13 mouse cellular contexts compared by ENCODE assay signal in the genomic region with DNA sequence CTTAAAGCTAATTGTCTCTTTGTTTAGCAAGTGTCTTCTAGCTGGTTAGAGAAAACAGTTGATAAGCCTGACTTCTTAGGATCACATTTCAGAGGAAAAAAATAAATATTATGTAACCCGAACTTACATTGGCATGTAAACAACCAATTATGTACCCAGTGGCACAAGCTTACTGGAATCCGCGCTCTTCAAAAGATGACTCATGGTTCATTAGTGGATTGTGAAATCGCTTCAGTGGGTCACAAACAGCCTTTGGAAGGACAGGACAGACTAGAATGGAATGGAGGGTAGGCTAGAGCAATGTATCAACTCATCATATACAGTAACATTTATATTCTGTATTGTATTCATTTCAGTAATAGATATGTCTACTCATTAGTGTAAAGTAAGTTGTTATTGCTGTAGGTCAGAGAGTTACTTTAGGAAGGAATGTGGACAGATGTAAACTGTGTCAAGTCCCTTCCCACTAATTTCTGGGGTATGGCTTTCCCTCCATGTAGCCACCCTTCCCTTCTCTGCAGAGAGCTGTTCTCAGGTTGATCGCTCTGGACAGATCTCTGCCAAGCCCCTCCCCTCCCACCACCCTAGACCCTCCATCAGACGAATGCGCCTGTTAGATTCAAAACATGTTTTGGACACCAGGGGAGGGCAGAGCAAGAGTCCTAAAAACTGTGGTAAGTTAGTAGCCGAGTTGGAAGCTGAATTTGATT.
DNase-seq lines count a peak whose midpoint lies in the region; ATAC-seq and TF ChIP-seq lines count a peak whose summit lies in the region.
"Had no signal": no experiment of that assay in that cellular context is flagged by ENCODE, and none has a peak within 500 bp of the region (broad histone marks: within the 10 kb centered on the region; RNA-seq: fewer than 3 reads in every experiment).

No protein-coding gene starts in this region.

- TF ChIP-seq CTCF in lung, postnatal 0 days (IDR thresholded peaks at IDR 0.05) = no peak

- H3K9me3 ChIP-seq in heart, embryonic 12.5 days (replicated peaks) = no peaks in the 10 kb centered on the region
- H3K9me3 ChIP-seq in lung, postnatal 0 days (ENCODE audit: low read length) = no peaks in the 10 kb centered on the region
- H3K9me3 ChIP-seq: megakaryocyte, embryonic 14.5 days had no signal

- peaks cover 22% of the 10 kb centered on the region for H3K4me1 ChIP-seq in heart, embryonic 12.5 days (replicated peaks)
- peaks cover 3% of the 10 kb centered on the region; the same call in 1 of the 2 replicates for H3K4me1 ChIP-seq in lung, postnatal 0 days (ENCODE audit: insufficient read depth, low read depth, low read length)

- H3K4me2 ChIP-seq in heart, embryonic 12.5 days = peak overlapping the region; percentile 8; the same call in 1 of the 2 replicates
- H3K4me2 ChIP-seq in lung, postnatal 0 days (replicated peaks; ENCODE audit: low read depth, low read length) = no peak overlapping the region

- intact Hi-C loops in heart, postnatal 14 days (cut with DNase I) = no loop called here

- DNase-seq in heart, postnatal 14 days = no peak
- DNase-seq in 3T3-L1 (ENCODE audit: low read depth, low spot score) (peak; percentile 14), adipocyte (ENCODE audit: low spot score) (peak; percentile 31)
- DNase-seq in lung, postnatal 0 days (ENCODE audit: low spot score) = peak; percentile 90
- DNase-seq in frontal cortex, postnatal 14 days (ENCODE audit: low spot score in 2 of 2) = no peak
- DNase-seq in yolk sac, embryonic 10.5 days (ENCODE audit: low spot score) = no peak
- DNase-seq: cerebellum, adult 8-10 months; gastrocnemius, postnatal 25 days had no signal

- no peaks in the 10 kb centered on the region for H3K36me3 ChIP-seq in heart, embryonic 12.5 days
- H3K36me3 ChIP-seq in lung, postnatal 0 days (ENCODE audit: insufficient read depth, low read length) = no peaks in the 10 kb centered on the region

- peak; percentile 97 for TF ChIP-seq EP300 in lung, postnatal 0 days (IDR thresholded peaks at IDR 0.05)

- no peak overlapping the region for H3K9ac ChIP-seq in heart, embryonic 12.5 days
- no peak overlapping the region for H3K9ac ChIP-seq in lung, postnatal 0 days (replicated peaks; ENCODE audit: low read depth)

- no peak overlapping the region for H3K27ac ChIP-seq in heart, embryonic 12.5 days (ENCODE audit: poor library complexity, severe bottlenecking)
- no peak overlapping the region for H3K27ac ChIP-seq in lung, postnatal 0 days (ENCODE audit: low read length)
- H3K27ac ChIP-seq: left cerebral cortex, adult 2 months had no signal

- H3K27me3 ChIP-seq in heart, embryonic 12.5 days (replicated peaks) = no peaks in the 10 kb centered on the region
- no peaks in the 10 kb centered on the region for H3K27me3 ChIP-seq in lung, postnatal 0 days (replicated peaks; ENCODE audit: insufficient read depth, low read length)
- H3K27me3 ChIP-seq: megakaryocyte, embryonic 14.5 days had no signal

- WGBS in heart, embryonic 12.5 days = 66% methylated on average over 8 of the region's 8 CpGs
- 30% methylated on average over 8 of the region's 8 CpGs for WGBS in lung, postnatal 0 days

- no peak overlapping the region for H3K4me3 ChIP-seq in heart, embryonic 12.5 days
- no peak overlapping the region for H3K4me3 ChIP-seq in lung, postnatal 0 days (ENCODE audit: low read depth, low read length)
- H3K4me3 ChIP-seq: erythroblast, embryonic 14.5 days; left cerebral cortex, adult 2 months had no signal

- ATAC-seq in heart, embryonic 12.5 days (ENCODE audit: insufficient number of reproducible peaks, low FRiP score) = peak; percentile 36; the same call in 1 of the 2 replicates
- peak; percentile 87 for ATAC-seq in lung, postnatal 0 days
- ATAC-seq: inflammation-experienced regulatory T-cells, adult 6 months had no signal

Comparison
In these comparisons a context has a peak if more than half of its experiments do, and no peak if none do; other contexts are left out.
1. DNase-seq: peak in 3T3-L1 (single experiment), adipocyte (single experiment) and lung, postnatal 0 days (single experiment); none in heart, postnatal 14 days (0 of 2), frontal cortex, postnatal 14 days (0 of 2) and yolk sac, embryonic 10.5 days (single experiment).